Mouse (Mus musculus) CH12.LX (cell line): ENCODE measurements around the gene Irgm2.

Experiments used
- CHD2 ChIP-seq: IDR thresholded peaks from 2 replicates; pipeline ENCODE4 v1.6.1; 2011; ENCODE audit warnings: low read length, improper control_type of control experiment
- UBTF ChIP-seq: IDR thresholded peaks from 2 replicates; pipeline ENCODE4 v1.6.1; 2012; ENCODE audit warnings: low read depth, mild to moderate bottlenecking, inconsistent platforms, low read length, improper control_type of control experiment, moderate library complexity

- TF ChIP-seq CHD2 (no peak), UBTF (no peak)
Measured at GRCm38 (mm10) chr11:58179563-58179962, 19.9 kb upstream of the Irgm2 start.
